Mouse (Mus musculus): ENCODE data around the gene Slc48a1.

Slc48a1 gene

DNA sequence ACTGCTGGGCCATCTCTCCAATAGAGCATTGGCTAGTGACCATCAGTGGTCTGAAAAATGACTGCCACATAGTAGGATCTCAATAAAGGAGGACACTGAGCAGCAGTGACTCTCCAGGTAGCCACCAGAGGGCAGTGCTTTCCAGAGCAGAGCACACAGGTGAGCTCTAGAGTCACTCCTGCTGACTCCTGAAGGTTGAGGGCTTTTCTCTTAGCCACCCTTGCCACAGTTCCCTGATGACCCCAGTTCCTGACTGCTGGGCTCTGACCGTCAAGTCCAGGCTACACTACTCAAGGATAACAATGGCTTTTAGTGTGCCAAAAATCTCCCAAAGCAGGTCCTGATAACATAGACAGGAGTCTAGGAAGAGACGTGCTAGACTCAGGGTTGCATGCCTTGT is 26.6 kb upstream of the Slc48a1 start:
- in situ Hi-C loops (cut with MseI, MboI): no loop called here

GRCm38 (mm10) chr15:97752491-97752890 is 25.8 kb upstream of the Slc48a1 start:
- in situ Hi-C loops (cut with MseI, MboI): no loop called here

GRCm38 (mm10) chr15:97754476-97754875 is 23.8 kb upstream of the Slc48a1 start:
- in situ Hi-C loops (cut with MseI, MboI): no loop called here

- in situ Hi-C loops (cut with MseI, MboI): no loop called here
Measured at GRCm38 (mm10) chr15:97755361-97755760, 23.0 kb upstream of the Slc48a1 start.

DNA sequence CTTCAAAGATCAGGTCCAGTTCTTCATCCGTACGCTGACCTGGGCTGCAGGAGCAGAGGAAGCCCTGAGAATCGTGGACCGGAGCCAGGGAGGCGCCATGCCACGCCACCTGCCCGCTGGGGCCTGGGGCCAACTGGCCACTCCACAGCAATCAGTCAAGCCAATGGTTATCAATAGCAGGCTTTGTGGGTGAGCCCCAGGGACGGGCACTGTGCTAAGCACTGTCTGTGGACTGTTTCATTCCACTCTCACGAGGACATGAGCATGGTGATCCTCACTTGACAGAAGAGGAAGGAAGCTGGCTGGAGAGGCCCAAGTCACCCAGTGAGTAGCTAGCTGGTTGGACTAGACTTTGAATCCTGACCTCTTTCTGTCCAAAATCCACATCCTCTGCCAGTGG is 18.3 kb upstream of the Slc48a1 start:
- in situ Hi-C loops (cut with MseI, MboI): no loop called here

DNA sequence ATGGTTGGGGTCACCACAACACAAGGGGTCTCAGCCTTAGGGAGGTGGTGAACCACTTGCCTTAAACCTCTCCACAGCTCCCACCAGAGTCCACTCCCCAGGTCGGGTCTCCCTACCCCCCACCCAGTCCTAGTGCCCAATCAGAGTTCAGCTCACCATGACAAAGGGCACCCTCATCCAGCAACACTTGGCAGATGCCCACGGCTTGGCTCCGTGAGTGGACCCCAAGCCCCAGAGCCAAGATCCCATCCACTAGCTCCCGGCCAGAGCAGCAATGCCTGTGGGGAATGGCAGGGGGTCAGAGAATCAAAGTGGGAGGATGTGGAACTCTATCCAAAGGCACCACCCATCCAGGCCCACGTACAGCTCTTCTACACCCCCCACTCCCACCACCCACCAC is 17.4 kb upstream of the Slc48a1 start:
- in situ Hi-C loops (cut with MseI, MboI): no loop called here

- in situ Hi-C loops (cut with MseI, MboI): no loop called here
Measured at GRCm38 (mm10) chr15:97761438-97761837, 16.9 kb upstream of the Slc48a1 start.

- in situ Hi-C loops (cut with MseI, MboI): no loop called here
Measured at GRCm38 (mm10) chr15:97762733-97763132, 15.6 kb upstream of the Slc48a1 start.

DNA sequence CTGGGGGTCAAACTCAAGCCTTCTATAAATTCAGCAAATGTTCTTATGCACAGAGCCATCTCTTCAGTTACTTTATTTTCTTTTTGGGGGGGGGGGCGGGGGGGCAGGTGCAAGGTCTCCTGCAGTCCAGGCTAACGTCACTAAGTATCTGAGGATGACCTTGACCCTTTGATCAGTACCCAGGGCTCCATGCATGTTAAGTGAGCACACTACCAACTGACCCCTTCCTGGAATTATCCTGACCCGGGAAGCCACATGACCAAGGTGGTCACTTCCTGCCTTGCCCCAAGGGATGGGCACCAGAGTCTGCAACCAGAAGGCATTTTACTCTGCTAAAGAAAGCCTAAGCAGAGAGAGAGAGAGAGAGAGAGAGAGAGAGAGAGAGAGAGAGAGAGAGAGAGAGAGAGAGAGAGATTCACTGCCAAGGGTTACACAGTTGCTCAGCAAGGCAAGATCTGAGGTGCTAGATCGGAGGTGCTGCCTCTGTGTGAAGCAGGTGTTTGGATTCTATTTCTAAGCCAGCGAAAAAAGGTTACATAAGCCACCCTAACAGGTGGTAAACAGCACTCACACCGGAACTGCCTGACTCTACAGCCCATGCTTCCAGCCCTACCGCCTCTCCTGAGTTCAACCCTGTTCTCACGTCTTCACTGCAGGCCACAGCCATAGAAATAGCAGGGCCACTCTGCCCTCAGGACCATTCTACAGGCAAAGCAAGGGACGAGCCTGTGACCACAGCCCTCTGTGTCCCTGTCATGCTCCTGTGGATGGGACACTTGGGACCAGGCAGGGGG is 14.9 kb upstream of the Slc48a1 start:
- in situ Hi-C loops (cut with MseI, MboI): no loop called here

- in situ Hi-C loops (cut with MseI, MboI): no loop called here
Measured at GRCm38 (mm10) chr15:97764532-97764931, 13.8 kb upstream of the Slc48a1 start.

GRCm38 (mm10) chr15:97765090-97765794 is 13.1 kb upstream of the Slc48a1 start:
- in situ Hi-C loops (cut with MseI, MboI): no loop called here

GRCm38 (mm10) chr15:97766194-97766593 is 12.1 kb upstream of the Slc48a1 start:
- in situ Hi-C loops (cut with MseI, MboI): no loop called here

GRCm38 (mm10) chr15:97766594-97767279 is 11.6 kb upstream of the Slc48a1 start:
- in situ Hi-C loops (cut with MseI, MboI): no loop called here

DNA sequence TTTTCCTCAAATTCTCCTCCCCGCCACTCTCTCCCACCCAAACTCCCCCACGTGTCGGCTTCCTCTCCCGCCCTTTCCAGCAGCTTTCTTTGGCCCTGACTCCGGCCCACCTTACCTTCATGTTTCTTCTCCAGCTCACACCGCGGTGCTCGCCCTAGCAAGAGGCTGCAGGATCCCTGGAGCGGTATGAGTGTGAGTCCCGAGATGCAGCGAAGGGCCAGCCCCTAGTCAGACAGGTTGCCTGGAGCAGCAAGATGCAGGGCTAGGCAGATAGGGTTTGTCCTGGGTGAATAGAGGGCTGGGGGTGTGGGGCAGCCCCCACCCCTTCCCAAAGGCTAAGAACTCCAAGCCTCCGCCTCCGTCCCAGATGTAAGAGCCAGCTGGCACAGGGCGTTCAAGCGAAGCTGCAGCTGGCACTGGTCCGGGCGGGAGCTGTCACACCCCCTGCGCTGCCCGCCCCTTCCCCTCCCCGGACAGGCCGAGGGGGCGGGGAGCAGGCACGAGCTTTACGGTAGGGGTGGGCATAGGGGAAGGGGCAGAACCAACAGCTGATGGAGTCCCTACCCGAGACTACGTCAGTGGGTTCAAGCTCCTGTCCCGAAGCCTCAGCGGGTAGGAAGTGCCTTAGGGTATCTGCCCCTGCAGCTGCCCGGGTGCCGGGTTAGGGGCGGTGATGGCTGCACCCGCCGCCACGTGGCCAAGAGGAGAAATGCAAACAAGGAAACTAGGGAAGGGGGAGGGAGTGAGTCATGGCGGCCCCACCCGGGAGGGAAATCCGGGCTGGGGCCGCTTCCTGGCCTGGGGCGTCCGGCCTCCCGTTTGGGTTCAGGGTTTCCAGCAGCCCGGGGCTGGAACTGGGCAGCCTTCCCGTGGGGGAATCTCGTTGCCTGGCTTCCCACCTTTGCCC is 10.8 kb upstream of the Slc48a1 start, which contains the start of gene Rapgef3:
Rapgef3 (minus strand) TSS at position 693 of the 907 bp plus-strand sequence.
- in situ Hi-C loops (cut with MseI, MboI): no loop called here

DNA sequence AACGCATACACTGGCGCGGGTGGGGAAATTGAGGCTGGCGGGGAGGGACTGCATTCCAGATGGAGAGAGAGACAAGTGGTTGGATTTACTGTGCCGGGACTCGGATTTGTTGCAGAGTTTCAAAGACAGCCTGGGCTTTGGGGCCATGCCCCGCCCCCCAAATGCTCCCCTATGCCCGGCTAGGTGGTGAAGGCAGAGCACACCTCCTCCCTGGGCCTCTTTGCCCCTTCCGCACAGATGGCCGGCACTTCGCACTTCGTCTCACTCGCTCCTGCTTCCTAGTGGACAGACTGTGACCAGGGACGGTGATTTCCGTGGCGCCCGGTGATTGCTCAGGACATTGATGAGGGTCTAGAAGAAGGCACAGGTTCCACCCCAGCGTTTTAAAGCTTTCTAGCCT is 10.1 kb upstream of the Slc48a1 start:
- in situ Hi-C loops (cut with MseI, MboI): no loop called here

DNA sequence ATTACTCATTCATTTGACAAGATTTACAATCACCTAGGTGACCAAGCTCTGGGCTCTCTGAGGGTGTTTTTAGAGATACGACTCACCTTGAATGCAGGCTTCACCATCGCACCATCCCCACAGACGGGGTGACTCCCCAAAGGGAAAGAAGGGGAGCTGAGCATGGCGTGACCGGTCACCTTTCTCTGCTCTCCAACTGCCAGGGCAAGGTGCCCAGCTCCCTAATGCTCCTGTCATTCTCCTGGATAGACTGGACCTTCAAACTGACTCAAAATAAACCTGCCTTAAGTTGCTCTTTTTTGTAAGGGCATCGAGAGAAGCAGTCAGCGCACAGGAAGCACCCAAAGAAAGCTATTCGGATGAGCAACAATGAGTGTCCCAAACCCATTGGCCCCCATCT is 8.0 kb upstream of the Slc48a1 start:
- in situ Hi-C loops (cut with MseI, MboI): no loop called here

DNA sequence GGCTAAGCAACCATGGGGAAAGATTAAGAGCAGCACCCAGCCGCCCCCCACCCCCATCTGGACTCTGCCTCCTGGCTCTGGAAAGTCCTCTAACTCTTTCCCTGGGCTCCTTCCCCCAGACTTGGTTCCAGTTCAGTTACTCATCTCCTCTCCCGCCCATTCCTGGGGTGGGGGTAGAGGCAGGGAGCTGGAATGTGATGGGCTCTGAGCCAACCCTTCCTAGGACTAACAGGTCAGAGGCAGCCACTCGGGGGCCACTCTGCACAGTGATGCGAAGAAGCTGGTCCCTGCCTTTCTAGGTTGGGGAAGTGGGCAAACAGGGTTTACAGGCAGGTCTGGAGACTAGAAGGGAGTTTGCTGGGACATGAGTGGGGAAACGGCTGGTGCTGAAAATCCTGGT is 5.2 kb upstream of the Slc48a1 start:
- in situ Hi-C loops (cut with MseI, MboI): no loop called here

DNA sequence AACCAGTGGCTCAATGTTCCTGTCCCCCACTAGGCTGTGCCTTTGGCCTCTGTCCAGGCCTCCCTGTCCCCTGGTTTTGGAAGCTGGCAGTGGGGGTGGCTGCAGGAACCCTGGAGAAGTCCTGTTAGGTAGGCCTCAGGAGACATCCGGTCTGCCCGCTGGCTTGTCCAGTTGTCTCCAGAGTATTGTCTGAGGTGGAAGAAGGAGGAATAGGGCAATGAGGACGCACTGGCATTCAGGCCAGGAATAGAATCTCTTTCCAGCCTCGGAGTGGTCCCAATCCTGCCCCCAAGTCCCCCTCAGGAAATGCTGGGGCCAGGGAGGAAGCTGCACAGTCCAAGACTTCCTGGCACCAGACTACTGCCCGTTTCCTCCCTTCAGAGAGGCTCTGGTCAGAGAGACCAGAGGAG is 4.4 kb upstream of the Slc48a1 start:
- in situ Hi-C loops (cut with MseI, MboI): no loop called here

DNA sequence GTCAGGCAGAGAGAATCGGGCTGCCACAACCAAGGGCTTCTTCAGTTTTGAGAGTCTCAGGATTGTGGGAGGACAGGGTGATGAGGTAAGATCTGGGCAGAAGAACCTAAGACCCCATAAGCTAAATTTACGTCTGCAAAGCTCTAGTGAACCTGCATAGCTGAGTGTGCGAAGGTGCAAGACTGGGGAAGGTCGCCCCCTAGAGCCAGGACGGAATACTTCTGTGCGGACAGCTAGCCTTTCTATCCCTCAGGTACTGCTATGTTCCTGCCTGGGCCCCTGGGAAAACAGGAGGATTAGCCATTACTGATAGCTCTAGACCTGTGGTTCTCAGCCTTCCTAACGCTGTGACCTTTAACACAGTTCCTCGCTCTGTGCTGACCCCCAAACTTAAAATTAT is 1.8 kb upstream of the Slc48a1 start:
- in situ Hi-C loops (cut with MseI, MboI): loop anchor here in 1 of 2 experiments (5.0 kb wide), 1 partner anchor 59 kb away; no protein-coding TSS in a partner anchor

DNA sequence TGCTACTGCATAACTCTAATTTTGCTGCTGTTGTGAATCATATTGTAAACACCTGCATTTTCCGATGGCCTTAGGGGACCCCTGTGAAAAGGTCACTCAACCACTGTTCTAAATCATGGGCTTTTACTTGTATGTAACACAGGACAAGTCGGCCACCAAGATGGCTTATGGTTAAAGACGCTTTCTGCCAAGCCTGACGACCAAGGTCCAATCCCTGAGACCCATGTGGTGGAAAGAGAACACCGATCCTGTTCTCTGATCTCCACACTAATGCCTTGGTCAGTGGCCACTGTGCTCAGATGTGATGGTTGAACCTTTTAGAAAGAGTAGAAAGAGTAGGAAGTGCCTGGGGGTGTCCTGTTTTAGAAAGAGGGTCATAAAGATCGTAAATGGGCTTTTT is 1.4 kb upstream of the Slc48a1 start:
- in situ Hi-C loops (cut with MseI, MboI): loop anchor here in 1 of 2 experiments (5.0 kb wide), 1 partner anchor 60 kb away; no protein-coding TSS in a partner anchor

DNA sequence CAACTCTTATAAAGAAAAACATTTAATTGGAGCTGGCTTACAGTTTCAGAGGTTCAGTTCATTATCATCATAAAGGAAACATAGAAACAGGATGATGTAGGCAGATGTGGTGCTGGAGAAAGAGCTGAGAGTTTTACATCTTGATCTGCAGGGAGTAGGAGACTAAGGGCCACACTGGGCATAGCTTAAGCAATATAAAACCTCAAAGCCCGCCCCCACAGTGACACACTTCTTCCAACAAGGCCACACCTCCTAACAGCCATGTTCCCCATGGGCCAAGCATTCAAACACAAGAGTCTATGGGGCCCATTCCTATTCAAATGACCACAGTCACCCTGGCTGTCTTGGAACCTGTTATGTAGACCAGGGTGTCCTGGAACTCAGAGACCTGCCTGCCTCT is 1.3 kb downstream of the Slc48a1 start:
- in situ Hi-C loops (cut with MseI, MboI): loop anchor here in 1 of 2 experiments (5.0 kb wide), 1 partner anchor 62 kb away; no protein-coding TSS in a partner anchor

All from mouse trophoblast stem cell (cell line).